Mouse (Mus musculus): Measurements from ENCODE around the gene Dyrk3. TPM values are rescaled to one million over a fixed set of nuclear protein-coding genes. Genes with fewer than 3 reads are reported as not detected.

The Dyrk3 gene
- polyA plus RNA-seq, 1 experiment: not detected

DNA sequence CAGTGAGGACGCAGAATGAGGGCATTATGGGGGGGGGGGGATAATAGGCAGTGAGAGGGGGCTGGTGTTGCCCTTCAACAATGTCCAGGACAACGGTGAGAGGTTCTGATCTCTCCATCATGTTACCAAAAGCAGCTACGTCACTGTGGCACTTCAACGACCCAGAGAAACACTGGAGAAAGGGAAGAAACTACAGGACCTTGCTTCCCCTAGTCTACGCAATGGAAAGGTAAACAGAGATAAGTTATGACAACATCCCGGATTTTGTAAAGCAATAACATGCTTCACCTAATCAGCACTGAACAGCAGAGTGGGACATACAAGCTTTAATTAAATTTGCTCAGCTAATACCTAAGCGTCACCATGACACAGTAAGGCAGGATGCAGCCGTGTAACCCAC lies 44.3 kb downstream of the Dyrk3 start:
- peaks cover 28% of the 10 kb centered on the region for H3K4me1 ChIP-seq (ENCODE audit: control insufficient read depth, insufficient read depth, low read length)
- 91% methylated on average over 8 of the region's 8 CpGs for WGBS
- no peak overlapping the region for H3K27ac ChIP-seq (ENCODE audit: insufficient read depth, low read depth, low read length)
- no peak for TF ChIP-seq POLR2A (IDR thresholded peaks at IDR 0.05; ENCODE audit: insufficient read depth, low read depth, low read length)
- TF ChIP-seq CTCF (IDR thresholded peaks at IDR 0.05; ENCODE audit: insufficient read depth, low read depth, low read length): no peak
- no peak overlapping the region for H3K4me3 ChIP-seq (ENCODE audit: insufficient read depth, low read depth, low read length)

DNA sequence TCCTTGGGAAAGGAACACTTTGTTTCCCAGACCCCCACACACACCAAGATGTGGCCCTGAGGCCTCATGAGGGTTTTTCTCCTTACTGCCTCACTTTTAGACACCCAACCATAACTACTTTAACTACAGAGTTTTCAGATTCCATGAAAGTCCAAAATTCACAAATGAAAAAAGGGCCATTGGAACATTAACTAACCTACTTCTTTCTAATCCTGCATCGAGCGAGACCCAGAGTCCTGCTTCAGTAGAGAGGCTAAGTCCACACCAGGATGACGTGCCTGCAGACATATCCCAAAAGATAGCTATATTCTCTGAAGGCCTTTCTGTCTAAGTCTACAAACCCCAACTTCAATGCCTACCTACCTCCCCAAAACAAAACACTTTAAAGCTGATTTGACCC lies 45.3 kb downstream of the Dyrk3 start:
- WGBS: 96% methylated on average over 3 of the region's 3 CpGs

DNA sequence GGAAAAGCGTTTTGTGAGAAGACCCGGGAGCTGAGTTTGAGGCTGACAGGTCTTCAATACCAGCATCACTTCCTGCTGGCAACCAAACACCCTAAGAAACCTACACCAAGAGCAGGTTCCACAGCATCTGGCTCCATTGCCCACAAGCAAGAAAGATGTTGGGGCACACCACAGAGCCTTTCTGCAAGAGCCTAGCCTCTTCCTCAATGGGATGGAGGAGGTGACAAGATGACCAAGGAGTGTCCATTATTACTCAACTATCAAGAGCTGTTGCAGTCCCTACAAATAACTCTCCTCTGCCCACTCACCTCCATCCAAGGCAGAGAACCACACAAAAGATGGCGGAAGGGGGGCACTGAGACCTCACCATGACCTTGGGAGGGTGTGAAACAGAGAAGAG lies 46.0 kb downstream of the Dyrk3 start:
- Histone ChIP-seq H3K27ac (ENCODE audit: insufficient read depth, low read depth, low read length) (no peak overlapping the region), H3K4me1 (ENCODE audit: control insufficient read depth, insufficient read depth, low read length) (peaks cover 23% of the 10 kb centered on the region), H3K4me3 (ENCODE audit: insufficient read depth, low read depth, low read length) (no peak overlapping the region)
- TF ChIP-seq POLR2A (IDR thresholded peaks at IDR 0.05; ENCODE audit: insufficient read depth, low read depth, low read length) (no peak), CTCF (IDR thresholded peaks at IDR 0.05; ENCODE audit: insufficient read depth, low read depth, low read length) (no peak)
- WGBS: 93% methylated on average over 3 of the region's 3 CpGs

More for the DNA sequence above, 45.3 kb downstream of the Dyrk3 start:
- no peak overlapping the region for H3K27ac ChIP-seq (ENCODE audit: insufficient read depth, low read depth, low read length)
- H3K4me1 ChIP-seq (ENCODE audit: control insufficient read depth, insufficient read depth, low read length): peaks cover 26% of the 10 kb centered on the region
- no peak overlapping the region for H3K4me3 ChIP-seq (ENCODE audit: insufficient read depth, low read depth, low read length)
- TF ChIP-seq POLR2A (IDR thresholded peaks at IDR 0.05; ENCODE audit: insufficient read depth, low read depth, low read length) (no peak), CTCF (IDR thresholded peaks at IDR 0.05; ENCODE audit: insufficient read depth, low read depth, low read length) (no peak)

DNA sequence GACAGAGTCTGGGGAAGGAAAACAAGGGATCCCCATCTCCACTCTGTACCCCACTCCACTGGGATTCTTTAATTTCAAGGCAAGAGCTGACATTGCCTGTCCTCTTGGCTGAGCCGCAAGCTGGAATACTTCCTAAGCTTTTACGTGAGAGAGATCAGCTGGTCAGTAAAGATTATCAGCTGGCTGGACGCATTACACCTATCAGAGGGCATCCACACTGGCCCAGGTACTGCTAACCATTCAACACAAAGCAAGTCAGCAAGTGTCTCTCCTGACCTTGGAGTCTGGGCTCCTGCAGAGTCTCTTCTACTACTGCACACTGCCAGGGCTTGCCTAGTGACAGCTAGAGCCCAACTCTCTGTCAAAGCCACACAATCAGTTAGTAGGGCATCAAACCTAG lies 46.7 kb downstream of the Dyrk3 start:
- TF ChIP-seq POLR2A (IDR thresholded peaks at IDR 0.05; ENCODE audit: insufficient read depth, low read depth, low read length): no peak
- TF ChIP-seq CTCF (IDR thresholded peaks at IDR 0.05; ENCODE audit: insufficient read depth, low read depth, low read length): no peak
- H3K4me3 ChIP-seq (ENCODE audit: insufficient read depth, low read depth, low read length): no peak overlapping the region
- H3K27ac ChIP-seq (ENCODE audit: insufficient read depth, low read depth, low read length): no peak overlapping the region
- H3K4me1 ChIP-seq (ENCODE audit: control insufficient read depth, insufficient read depth, low read length): peaks cover 22% of the 10 kb centered on the region
- 91% methylated on average over 3 of the region's 3 CpGs for WGBS

DNA sequence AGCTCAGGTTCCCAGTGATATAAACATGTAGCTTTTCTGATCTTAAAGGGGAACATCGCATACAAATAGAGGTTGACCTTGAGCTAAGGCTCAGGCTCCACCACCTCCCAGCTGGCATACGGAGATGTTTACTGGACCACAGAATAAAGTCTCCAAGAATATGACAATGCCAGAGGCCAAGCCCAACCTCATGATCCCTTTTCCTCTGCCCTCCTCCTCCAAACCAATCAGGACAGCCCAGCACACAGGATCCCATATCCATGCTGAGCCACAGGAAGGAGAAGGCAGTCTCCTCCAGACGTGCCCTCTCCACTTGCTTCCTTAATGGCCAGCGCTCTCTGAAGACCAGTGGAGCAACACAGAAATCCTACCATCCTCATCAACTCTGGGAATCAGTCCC lies 47.3 kb downstream of the Dyrk3 start:
- TF ChIP-seq POLR2A (IDR thresholded peaks at IDR 0.05; ENCODE audit: insufficient read depth, low read depth, low read length) (no peak), CTCF (IDR thresholded peaks at IDR 0.05; ENCODE audit: insufficient read depth, low read depth, low read length) (no peak)
- Histone ChIP-seq H3K4me1 (ENCODE audit: control insufficient read depth, insufficient read depth, low read length) (peaks cover 24% of the 10 kb centered on the region), H3K4me3 (ENCODE audit: insufficient read depth, low read depth, low read length) (no peak overlapping the region), H3K27ac (ENCODE audit: insufficient read depth, low read depth, low read length) (no peak overlapping the region)
- 87% methylated on average over 4 of the region's 4 CpGs for WGBS

DNA sequence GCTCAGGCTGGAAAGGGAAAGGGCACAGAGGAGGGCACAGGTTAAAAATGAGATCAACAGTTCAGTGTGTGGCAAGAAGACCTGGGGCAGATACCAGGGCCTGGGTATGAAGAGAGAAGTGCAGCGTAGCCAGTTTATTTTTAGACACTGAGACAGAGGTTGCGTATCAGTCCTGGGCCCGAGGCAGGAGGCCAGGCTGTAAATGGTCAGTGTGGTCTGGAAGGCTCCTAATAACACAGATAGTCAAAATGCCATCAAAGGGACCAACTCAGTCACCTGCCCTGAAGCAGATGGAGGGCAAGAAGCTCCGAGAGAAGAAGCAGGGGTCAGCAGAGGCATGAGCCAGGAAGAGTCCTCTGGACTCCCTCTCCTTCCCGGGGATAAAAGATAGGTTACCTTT lies 47.9 kb downstream of the Dyrk3 start:
- H3K27ac ChIP-seq (ENCODE audit: insufficient read depth, low read depth, low read length): no peak overlapping the region
- H3K4me3 ChIP-seq (ENCODE audit: insufficient read depth, low read depth, low read length): no peak overlapping the region
- 83% methylated on average over 5 of the region's 5 CpGs for WGBS
- peaks cover 24% of the 10 kb centered on the region for H3K4me1 ChIP-seq (ENCODE audit: control insufficient read depth, insufficient read depth, low read length)
- TF ChIP-seq POLR2A (IDR thresholded peaks at IDR 0.05; ENCODE audit: insufficient read depth, low read depth, low read length) (no peak), CTCF (IDR thresholded peaks at IDR 0.05; ENCODE audit: insufficient read depth, low read depth, low read length) (no peak)

DNA sequence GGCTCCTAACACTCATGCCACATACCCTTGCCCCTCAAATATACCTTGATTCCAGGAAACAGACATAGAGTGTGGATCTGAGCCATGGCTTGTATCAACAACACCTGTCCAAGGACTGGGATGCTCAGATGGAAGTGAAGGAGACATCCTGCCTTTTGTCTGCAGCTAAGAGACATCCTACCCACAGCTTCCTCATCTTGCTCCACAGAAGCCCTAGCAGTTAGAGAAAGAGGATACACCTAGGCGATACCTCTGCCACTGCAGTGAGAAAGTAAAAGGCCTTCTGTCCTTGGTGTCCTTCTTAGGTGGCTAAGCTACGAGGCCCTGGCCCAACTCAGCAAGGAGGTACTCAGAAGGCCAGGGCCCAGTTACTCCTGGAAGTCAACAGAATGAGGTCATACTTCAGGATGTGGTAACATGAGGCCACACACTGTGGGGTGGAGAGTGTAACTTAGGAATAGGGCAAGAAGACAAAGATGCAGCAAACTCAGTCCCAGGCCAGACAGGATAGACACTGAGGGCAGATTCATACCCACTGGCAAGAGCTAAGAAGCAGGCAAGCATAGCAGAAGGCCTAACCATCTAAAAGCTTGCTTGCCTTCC lies 48.5 kb downstream of the Dyrk3 start:
- Histone ChIP-seq H3K27ac (ENCODE audit: insufficient read depth, low read depth, low read length) (no peak overlapping the region), H3K4me1 (ENCODE audit: control insufficient read depth, insufficient read depth, low read length) (peaks cover 25% of the 10 kb centered on the region)

DNA sequence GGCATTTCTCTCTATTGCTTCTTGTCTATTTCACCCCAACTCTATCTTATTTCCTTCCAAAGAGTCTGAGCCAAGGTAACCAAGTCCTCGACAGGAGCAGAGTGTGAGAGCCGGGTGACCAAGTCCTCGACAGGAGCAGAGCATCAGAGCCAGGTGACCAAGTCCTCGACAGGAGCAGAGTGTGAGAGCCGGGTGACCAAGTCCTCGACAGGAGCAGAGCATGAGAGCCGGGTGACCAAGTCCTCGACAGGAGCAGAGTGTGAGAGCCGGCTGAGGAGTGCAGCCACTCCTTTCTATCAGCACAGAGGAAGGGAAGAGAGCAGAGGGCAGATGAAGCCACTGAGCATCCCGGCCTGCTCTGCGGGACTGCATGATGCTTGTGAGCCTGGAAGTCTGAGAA lies 49.6 kb downstream of the Dyrk3 start:
- TF ChIP-seq CTCF (IDR thresholded peaks at IDR 0.05; ENCODE audit: insufficient read depth, low read depth, low read length) (no peak), POLR2A (IDR thresholded peaks at IDR 0.05; ENCODE audit: insufficient read depth, low read depth, low read length) (no peak)
- 76% methylated on average over 11 of the region's 11 CpGs for WGBS
- Histone ChIP-seq H3K4me3 (ENCODE audit: insufficient read depth, low read depth, low read length) (no peak overlapping the region), H3K27ac (ENCODE audit: insufficient read depth, low read depth, low read length) (no peak overlapping the region), H3K4me1 (ENCODE audit: control insufficient read depth, insufficient read depth, low read length) (peaks cover 31% of the 10 kb centered on the region)

More for the DNA sequence above, 48.5 kb downstream of the Dyrk3 start:
- 94% methylated on average over 2 of the region's 2 CpGs for WGBS
- H3K4me3 ChIP-seq (ENCODE audit: insufficient read depth, low read depth, low read length): no peak overlapping the region
- TF ChIP-seq POLR2A (IDR thresholded peaks at IDR 0.05; ENCODE audit: insufficient read depth, low read depth, low read length) (no peak), CTCF (IDR thresholded peaks at IDR 0.05; ENCODE audit: insufficient read depth, low read depth, low read length) (no peak)

DNA sequence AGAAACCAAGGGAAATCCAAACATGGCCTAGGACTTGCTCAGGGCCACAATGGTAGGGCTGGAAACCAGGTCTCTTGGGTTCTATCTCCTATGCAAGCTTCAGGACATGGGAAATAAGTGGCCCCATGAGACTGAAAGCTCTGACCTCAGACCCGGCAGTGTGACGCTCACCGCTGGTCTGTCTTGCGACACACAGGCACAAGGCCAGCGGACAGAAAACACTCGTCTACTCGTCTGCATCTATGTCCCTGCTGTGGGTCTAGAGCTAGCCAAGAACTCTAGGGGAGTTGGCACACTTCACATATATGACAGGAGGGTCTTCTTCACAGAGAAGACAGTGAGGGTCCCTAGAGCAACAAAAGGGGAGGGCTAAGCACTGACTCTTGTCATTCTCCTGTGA lies 51.2 kb downstream of the Dyrk3 start:
- Histone ChIP-seq H3K4me1 (ENCODE audit: control insufficient read depth, insufficient read depth, low read length) (peaks cover 30% of the 10 kb centered on the region), H3K27ac (ENCODE audit: insufficient read depth, low read depth, low read length) (no peak overlapping the region), H3K4me3 (ENCODE audit: insufficient read depth, low read depth, low read length) (no peak overlapping the region)
- TF ChIP-seq POLR2A (IDR thresholded peaks at IDR 0.05; ENCODE audit: insufficient read depth, low read depth, low read length) (no peak), CTCF (IDR thresholded peaks at IDR 0.05; ENCODE audit: insufficient read depth, low read depth, low read length) (no peak)
- 74% methylated on average over 7 of the region's 7 CpGs for WGBS
